Mouse (Mus musculus): Measurements from ENCODE around the gene AC124502.3. TPM values are rescaled to one million over a fixed set of nuclear protein-coding genes. Genes with fewer than 3 reads are reported as not detected.

AC124502.3 gene
- polyA plus RNA-seq, 2 experiments: 0.13 to 0.29 TPM

DNA sequence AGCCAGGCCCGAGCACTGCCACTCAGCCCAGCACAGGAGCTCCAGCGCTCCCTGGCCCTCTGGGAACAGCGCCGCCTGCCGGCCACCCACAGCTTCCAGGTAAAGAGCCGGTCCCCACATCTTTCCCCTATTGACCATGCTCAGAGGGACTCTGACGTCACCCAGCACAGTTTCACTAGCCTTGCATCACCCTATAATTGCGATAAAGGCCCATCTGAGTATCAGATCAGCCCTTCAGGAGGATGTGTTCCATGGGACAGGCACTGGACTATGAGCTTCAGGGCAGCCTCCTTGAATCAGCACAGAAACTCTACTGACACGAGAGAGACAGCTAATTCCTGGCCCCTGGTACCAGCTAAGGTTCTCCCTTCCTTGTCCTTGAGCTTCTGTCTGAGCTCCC lies 15.2 kb downstream of the AC124502.3 start:
- no peaks in the 10 kb centered on the region for H3K36me3 ChIP-seq (replicated peaks; ENCODE audit: control insufficient read depth, insufficient read depth, low read depth)
- H3K4me1 ChIP-seq (replicated peaks; ENCODE audit: control insufficient read depth in 2 of 2, insufficient read depth in 2 of 2, low read length in 1 of 2): peaks cover 0 to 7% of the 10 kb centered on the region in 2 experiments; a peak in 3 of 4 replicates
- no peak for ATAC-seq (ENCODE audit: insufficient read depth)
- no peak overlapping the region for H3K4me2 ChIP-seq (ENCODE audit: low read depth)
- WGBS (ENCODE audit: insufficient replicate concordance): 26% methylated on average over 9 of the region's 9 CpGs
- no peak overlapping the region for H3K27ac ChIP-seq
- H3K9ac ChIP-seq (replicated peaks): no peak overlapping the region
- TF ChIP-seq EP300 (IDR thresholded peaks at IDR 0.05; ENCODE audit: low read depth) (no peak), CTCF (IDR thresholded peaks at IDR 0.05; ENCODE audit: low read depth) (peak; percentile 94)
- no peak for DNase-seq (ENCODE audit: low read depth in 3 of 3, low spot score in 3 of 3)
- no peak overlapping the region for H3K4me3 ChIP-seq (ENCODE audit: insufficient read depth in 1 of 2, low read depth in 2 of 2, low read length in 2 of 2)
- peaks cover 21% of the 10 kb centered on the region for H3K27me3 ChIP-seq (ENCODE audit: control insufficient read depth, insufficient read depth, low read length)
- H3K9me3 ChIP-seq (ENCODE audit: control insufficient read depth, low read length): no peaks in the 10 kb centered on the region

DNA sequence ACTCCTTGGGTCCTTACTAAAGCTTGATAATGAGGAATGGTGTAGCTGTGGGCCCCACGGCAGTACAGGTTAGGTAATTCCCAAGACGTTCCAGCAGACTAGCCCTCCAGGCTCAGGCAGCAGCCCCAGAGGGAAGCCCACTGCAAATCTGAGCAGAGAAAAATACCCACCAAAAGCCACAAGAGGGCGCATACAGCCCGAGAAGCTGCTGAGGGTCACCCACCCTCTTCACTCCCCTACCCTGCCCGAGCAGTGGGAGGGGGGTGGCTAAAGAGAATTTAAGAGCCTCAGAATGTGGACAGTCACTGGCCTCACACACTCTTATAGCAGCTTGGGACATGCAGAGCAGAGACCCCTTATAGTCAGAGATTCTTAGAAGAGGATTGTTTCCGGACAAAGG lies 17.6 kb downstream of the AC124502.3 start:
- no peak overlapping the region for H3K9ac ChIP-seq (replicated peaks)
- no peak for ATAC-seq (ENCODE audit: insufficient read depth)
- peaks cover 0 to 19% of the 10 kb centered on the region in 2 experiments; a peak in 3 of 4 replicates for H3K4me1 ChIP-seq (replicated peaks; ENCODE audit: control insufficient read depth in 2 of 2, insufficient read depth in 2 of 2, low read length in 1 of 2)
- H3K4me2 ChIP-seq (ENCODE audit: low read depth): no peak overlapping the region
- H3K36me3 ChIP-seq (replicated peaks; ENCODE audit: control insufficient read depth, insufficient read depth, low read depth): no peaks in the 10 kb centered on the region
- DNase-seq (ENCODE audit: low read depth in 3 of 3, low spot score in 3 of 3): no peak
- 11% methylated on average over 6 of the region's 6 CpGs for WGBS (ENCODE audit: insufficient replicate concordance)
- H3K4me3 ChIP-seq (ENCODE audit: insufficient read depth in 1 of 2, low read depth in 2 of 2, low read length in 2 of 2): no peak overlapping the region
- TF ChIP-seq CTCF (IDR thresholded peaks at IDR 0.05; ENCODE audit: low read depth) (peak; percentile 73), EP300 (IDR thresholded peaks at IDR 0.05; ENCODE audit: low read depth) (no peak)
- peaks cover 16% of the 10 kb centered on the region for H3K27me3 ChIP-seq (ENCODE audit: control insufficient read depth, insufficient read depth, low read length)
- no peak overlapping the region for H3K27ac ChIP-seq
- no peaks in the 10 kb centered on the region for H3K9me3 ChIP-seq (ENCODE audit: control insufficient read depth, low read length)

DNA sequence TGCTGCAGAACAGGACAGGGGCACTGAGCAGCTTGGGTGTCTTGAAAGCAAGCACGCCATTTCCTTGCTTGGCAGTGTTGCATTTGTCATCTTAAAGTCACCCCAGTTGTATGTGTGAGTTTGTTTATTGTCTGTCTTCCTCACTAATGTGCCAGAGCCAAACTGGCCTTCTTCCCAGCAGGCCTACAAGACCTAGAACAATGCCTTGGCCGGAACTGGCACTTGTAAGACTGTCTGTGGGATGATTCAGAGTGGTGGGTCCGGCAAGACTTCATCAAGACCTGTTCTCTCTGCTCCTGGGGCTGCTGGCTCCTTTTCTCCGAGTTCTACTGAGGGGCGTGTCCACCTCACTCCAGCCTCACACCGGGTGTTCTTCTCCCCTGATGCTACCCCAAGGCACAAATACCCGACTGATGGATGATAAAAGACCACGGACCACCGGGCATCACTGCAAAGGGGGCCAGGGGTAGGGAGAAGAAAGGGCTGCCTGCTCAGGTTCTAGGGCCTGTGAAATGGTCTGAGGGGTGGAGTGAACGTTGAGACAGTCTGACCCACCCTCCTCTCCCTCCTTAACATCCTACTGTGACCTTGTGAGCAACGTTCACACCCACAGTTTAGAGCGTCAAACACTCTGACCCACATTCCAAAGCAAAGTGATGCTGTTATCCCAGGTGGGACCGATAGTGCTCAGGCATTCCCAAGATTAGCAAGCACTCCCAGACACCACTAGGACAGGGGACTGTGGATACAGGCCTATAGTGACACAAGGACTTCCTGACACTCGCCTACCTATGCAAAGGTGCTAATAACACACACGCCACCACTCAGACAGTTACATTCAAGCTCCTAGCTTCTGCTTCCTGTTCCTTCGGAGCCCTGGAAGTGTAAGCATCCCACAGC lies 19.4 kb downstream of the AC124502.3 start:
- TF ChIP-seq EP300 (IDR thresholded peaks at IDR 0.05; ENCODE audit: low read depth) (no peak), CTCF (IDR thresholded peaks at IDR 0.05; ENCODE audit: low read depth) (no peak)
- H3K9me3 ChIP-seq (ENCODE audit: control insufficient read depth, low read length): no peaks in the 10 kb centered on the region
- H3K27ac ChIP-seq: no peak overlapping the region
- DNase-seq (ENCODE audit: low read depth in 3 of 3, low spot score in 3 of 3): no peak
- no peaks in the 10 kb centered on the region for H3K36me3 ChIP-seq (replicated peaks; ENCODE audit: control insufficient read depth, insufficient read depth, low read depth)
- no peak overlapping the region for H3K4me2 ChIP-seq (ENCODE audit: low read depth)
- ATAC-seq (ENCODE audit: insufficient read depth): no peak
- no peak overlapping the region for H3K4me3 ChIP-seq (ENCODE audit: insufficient read depth in 1 of 2, low read depth in 2 of 2, low read length in 2 of 2)
- H3K27me3 ChIP-seq (ENCODE audit: control insufficient read depth, insufficient read depth, low read length): peaks cover 3% of the 10 kb centered on the region
- whole genome bisulfite sequencing (ENCODE audit: insufficient replicate concordance): 26% methylated on average over 16 of the region's 16 CpGs
- H3K4me1 ChIP-seq (replicated peaks; ENCODE audit: control insufficient read depth in 2 of 2, insufficient read depth in 2 of 2, low read length in 1 of 2): peaks cover 0 to 21% of the 10 kb centered on the region in 2 experiments; a peak in 3 of 4 replicates
- H3K9ac ChIP-seq (replicated peaks): no peak overlapping the region

DNA sequence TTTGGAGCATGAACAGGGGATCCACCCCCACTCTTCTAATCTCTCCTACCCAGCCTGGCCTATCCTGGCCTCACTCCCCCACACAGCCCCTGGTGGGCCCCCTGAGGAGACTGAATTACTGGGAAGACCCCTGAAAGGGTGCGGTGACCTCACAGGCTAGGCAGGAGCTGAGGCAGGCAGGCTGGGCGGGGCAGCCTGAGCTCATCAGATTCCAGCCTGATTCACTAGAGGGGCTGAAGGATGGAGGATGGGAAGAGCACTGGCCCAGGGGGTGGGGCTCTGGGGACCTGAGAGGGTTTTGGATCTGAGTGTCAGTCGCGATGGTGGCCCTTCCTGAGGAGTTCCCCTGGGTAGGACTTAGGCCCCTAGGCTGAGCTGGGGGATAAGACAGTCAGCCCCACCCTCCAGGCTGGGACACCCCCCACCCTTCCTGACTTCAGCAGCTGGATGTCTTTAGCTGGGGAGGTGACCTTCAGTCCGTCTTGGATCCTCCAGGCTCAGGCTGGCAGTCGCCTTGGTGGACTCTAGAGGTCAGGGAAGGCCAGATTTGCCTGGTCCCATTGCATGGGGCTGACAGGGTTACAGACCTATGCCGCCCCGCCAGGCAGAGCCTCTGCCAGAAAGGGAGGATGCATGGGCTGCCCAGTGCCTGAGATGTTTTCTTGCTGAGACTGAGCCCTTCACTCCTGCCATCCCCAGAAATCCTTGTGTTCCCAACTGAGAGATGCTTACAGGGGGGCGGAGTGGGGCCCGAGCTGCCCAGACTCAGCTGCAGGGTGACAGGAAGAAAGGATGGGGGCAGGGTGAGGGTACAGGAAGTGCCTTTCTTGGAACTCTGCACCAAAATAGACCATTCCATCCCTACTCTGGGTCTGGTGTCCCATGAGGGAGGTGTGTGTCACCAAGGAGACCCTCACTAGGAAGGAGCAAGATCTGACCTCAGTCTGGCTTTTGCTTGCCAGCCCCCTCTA lies 20.4 kb downstream of the AC124502.3 start:
- H3K36me3 ChIP-seq (replicated peaks; ENCODE audit: control insufficient read depth, insufficient read depth, low read depth): no peaks in the 10 kb centered on the region
- no peak overlapping the region for H3K4me3 ChIP-seq (ENCODE audit: insufficient read depth in 1 of 2, low read depth in 2 of 2, low read length in 2 of 2)
- DNase-seq (ENCODE audit: low read depth in 3 of 3, low spot score in 3 of 3) (no peak), ATAC-seq (ENCODE audit: insufficient read depth) (peak; percentile 51; the same call in 1 of the 2 replicates)
- no peak overlapping the region for H3K27ac ChIP-seq
- H3K9ac ChIP-seq (replicated peaks): no peak overlapping the region
- no peaks in the 10 kb centered on the region for H3K27me3 ChIP-seq (ENCODE audit: control insufficient read depth, insufficient read depth, low read length)
- TF ChIP-seq CTCF (IDR thresholded peaks at IDR 0.05; ENCODE audit: low read depth) (no peak), EP300 (IDR thresholded peaks at IDR 0.05; ENCODE audit: low read depth) (no peak)
- no peak overlapping the region for H3K4me2 ChIP-seq (ENCODE audit: low read depth)
- no peaks in the 10 kb centered on the region for H3K9me3 ChIP-seq (ENCODE audit: control insufficient read depth, low read length)
- H3K4me1 ChIP-seq (replicated peaks; ENCODE audit: control insufficient read depth in 2 of 2, insufficient read depth in 2 of 2, low read length in 1 of 2): peaks cover 0 to 21% of the 10 kb centered on the region in 2 experiments; a peak in 3 of 4 replicates
- WGBS (ENCODE audit: insufficient replicate concordance): 14% methylated on average over 10 of the region's 10 CpGs

Measured in liver, embryonic 14.5 days (tissue).